ENCODE assay signal across 7 mouse cellular contexts in genomic region chrX:133947427-133947826, GRCm38 (mm10). TPM values are rescaled to one million over a fixed set of nuclear protein-coding genes. Genes with fewer than 3 reads are reported as not detected.
DNase-seq lines count a peak whose midpoint lies in the region; ATAC-seq and TF ChIP-seq lines count a peak whose summit lies in the region.

No protein-coding gene starts in this region.

- no peaks in the 10 kb centered on the region for H3K9me3 ChIP-seq in MEL (replicated peaks; ENCODE audit: insufficient read depth, low read length)
- no peaks in the 10 kb centered on the region for H3K9me3 ChIP-seq in hindbrain, embryonic 16.5 days (ENCODE audit: control insufficient read depth, low read length)

- no peak for TF ChIP-seq POLR2A in MEL (IDR thresholded peaks at IDR 0.05; ENCODE audit: control insufficient read depth in 1 of 2, insufficient read depth in 1 of 2, low read depth in 1 of 2, low read length in 2 of 2, poor library complexity in 1 of 2)
- no peak for TF ChIP-seq POLR2A in bone marrow, adult 2 months (IDR thresholded peaks at IDR 0.05; ENCODE audit: borderline replicate concordance, control insufficient read depth, low read depth, low read length)

- 0 out of 4 replicates have a peak, but pooled peaks of 1 of the 2 experiments have one; percentile 2 for TF ChIP-seq EP300 in MEL (IDR thresholded peaks at IDR 0.05; ENCODE audit: low read depth in 1 of 2, low read length in 2 of 2)

- H3K4me1 ChIP-seq in MEL (ENCODE audit: control insufficient read depth in 1 of 2, insufficient read depth in 2 of 2, low read length in 2 of 2), result no peaks in the 10 kb centered on the region
- no peaks in the 10 kb centered on the region for H3K4me1 ChIP-seq in bone marrow, adult 2 months (ENCODE audit: control insufficient read depth, insufficient read depth, low read length)
- H3K4me1 ChIP-seq in hindbrain, embryonic 16.5 days (ENCODE audit: control insufficient read depth, insufficient read depth, low read depth, low read length), result no peaks in the 10 kb centered on the region

- H3K27me3 ChIP-seq in MEL (ENCODE audit: control insufficient read depth in 1 of 2, insufficient read depth in 2 of 2, low read length in 2 of 2), result peaks cover 9 to 12% of the 10 kb centered on the region in 2 experiments
- no peaks in the 10 kb centered on the region for H3K27me3 ChIP-seq in hindbrain, embryonic 16.5 days (replicated peaks; ENCODE audit: control insufficient read depth, insufficient read depth, low read length)

- peak; percentile 82 for ATAC-seq in hindbrain, embryonic 16.5 days

- no peak overlapping the region for H3K27ac ChIP-seq in MEL (ENCODE audit: control insufficient read depth, low read depth, low read length)
- H3K27ac ChIP-seq in bone marrow, adult 2 months (ENCODE audit: control insufficient read depth, insufficient read depth, low read depth, low read length, poor library complexity), result no peak overlapping the region
- H3K27ac ChIP-seq in hindbrain, embryonic 16.5 days (ENCODE audit: low read depth, low read length), result no peak overlapping the region

- TF ChIP-seq RAD21 in MEL (IDR thresholded peaks at IDR 0.05; ENCODE audit: low read depth, low read length), result peak; percentile 100

- WGBS in bone marrow, adult 2 months, result 39% methylated on average over 3 of the region's 3 CpGs
- 33% methylated on average over 3 of the region's 3 CpGs for WGBS in hindbrain, embryonic 16.5 days

- no peak overlapping the region for H3K4me2 ChIP-seq in hindbrain, embryonic 16.5 days (ENCODE audit: low read length)

- no peaks in the 10 kb centered on the region for H3K36me3 ChIP-seq in MEL (ENCODE audit: control insufficient read depth in 1 of 2, insufficient read depth in 2 of 2, low read length in 2 of 2)
- no peaks in the 10 kb centered on the region for H3K36me3 ChIP-seq in hindbrain, embryonic 16.5 days (ENCODE audit: control insufficient read depth, insufficient read depth, low read length)

- TF ChIP-seq CTCF in MEL (IDR thresholded peaks at IDR 0.05 in 2 of 3, conservative IDR thresholded peaks at IDR 0.05 in 1 of 3; ENCODE audit: control insufficient read depth in 1 of 3, insufficient read depth in 1 of 3, low read depth in 2 of 3, low read length in 3 of 3, poor library complexity in 1 of 3, severe bottlenecking in 1 of 3), result peak in 2 of 3 experiments; percentile 94 to 96
- TF ChIP-seq CTCF in bone marrow, adult 2 months (IDR thresholded peaks at IDR 0.05; ENCODE audit: control insufficient read depth, insufficient read depth, low read length), result peak; percentile 45

- no peaks in the 10 kb centered on the region for H3K79me2 ChIP-seq in MEL (ENCODE audit: control insufficient read depth, insufficient read depth, low read length, poor library complexity)

- H3K4me3 ChIP-seq in MEL (ENCODE audit: control insufficient read depth in 1 of 2, insufficient read depth in 1 of 2, low read depth in 2 of 2, low read length in 2 of 2), result no peak overlapping the region
- no peak overlapping the region for H3K4me3 ChIP-seq in bone marrow, adult 2 months (replicated peaks; ENCODE audit: control insufficient read depth, low read depth, low read length)
- no peak overlapping the region for H3K4me3 ChIP-seq in hindbrain, embryonic 16.5 days (ENCODE audit: low read length)

- H3K9ac ChIP-seq in MEL (ENCODE audit: control insufficient read depth, low read depth, low read length, poor library complexity, severe bottlenecking), result no peak overlapping the region
- no peak overlapping the region for H3K9ac ChIP-seq in hindbrain, embryonic 16.5 days (ENCODE audit: low read depth, low read length)

- peak; percentile 88 for DNase-seq in MEL (ENCODE audit: low read depth, low spot score)
- peak; percentile 18 for DNase-seq in fibroblast of lung, adult 2 months (ENCODE audit: low read depth)
- peak; percentile 46 to 68 for DNase-seq in layer of hippocampus, postnatal 14 days (ENCODE audit: low spot score in 2 of 2)
- DNase-seq in lung, postnatal 10 days, result peak; percentile 67
- peak; percentile 44 to 60 for DNase-seq in right cerebral cortex, postnatal 10 days (ENCODE audit: low spot score in 2 of 2)

TF ChIP-seq in MEL, 35 proteins besides CTCF, POLR2A, EP300 and RAD21 (continues in another document):
- TF ChIP-seq HCFC1 (IDR thresholded peaks at IDR 0.05; ENCODE audit: low read depth, low read length) (no peak), GATA1 (IDR thresholded peaks at IDR 0.05; ENCODE audit: low read depth, low read length) (no peak), TCF12 (IDR thresholded peaks at IDR 0.05; ENCODE audit: low read depth, low read length) (no peak), ZNF384 (IDR thresholded peaks at IDR 0.05; ENCODE audit: low read depth, low read length) (no peak), CHD2 (IDR thresholded peaks at IDR 0.05; ENCODE audit: low read length) (no peak), POLR2AphosphoS2 (IDR thresholded peaks at IDR 0.05; ENCODE audit: low read length) (no peak), TBP (IDR thresholded peaks at IDR 0.05; ENCODE audit: low read depth, low read length) (no peak), RCOR1 (IDR thresholded peaks at IDR 0.05; ENCODE audit: low read depth, low read length) (no peak), ETS1 (IDR thresholded peaks at IDR 0.05; ENCODE audit: low read depth, low read length) (no peak), POLR2AphosphoS5 (IDR thresholded peaks at IDR 0.05; ENCODE audit: borderline replicate concordance, low read depth, low read length) (no peak), MAZ (IDR thresholded peaks at IDR 0.05; ENCODE audit: low read depth, low read length) (no peak), ZC3H11A (IDR thresholded peaks at IDR 0.05; ENCODE audit: low read depth, low read length) (peak; percentile 100), KAT2A (conservative IDR thresholded peaks at IDR 0.05; ENCODE audit: low read depth, low read length) (no peak), ZMIZ1 (IDR thresholded peaks at IDR 0.05; ENCODE audit: low read depth, low read length) (no peak), BHLHE40 (IDR thresholded peaks at IDR 0.05; ENCODE audit: borderline replicate concordance, low read depth, low read length) (peak; percentile 62; the same call in 1 of the 2 replicates), USF1 (IDR thresholded peaks at IDR 0.05; ENCODE audit: low read depth, low read length) (no peak), CHD1 (IDR thresholded peaks at IDR 0.05; ENCODE audit: low read depth, low read length) (no peak), E2F4 (IDR thresholded peaks at IDR 0.05; ENCODE audit: borderline replicate concordance, low read depth, low read length) (no peak), MYB (IDR thresholded peaks at IDR 0.05; ENCODE audit: low read depth, low read length) (no peak), MAFK (IDR thresholded peaks at IDR 0.05; ENCODE audit: borderline replicate concordance, low read depth, low read length) (no peak), TAL1 (IDR thresholded peaks at IDR 0.05; ENCODE audit: low read length) (no peak), SIN3A (IDR thresholded peaks at IDR 0.05; ENCODE audit: low read length) (peak; percentile 50; the same call in 1 of the 2 replicates), NELFE (IDR thresholded peaks at IDR 0.05; ENCODE audit: low read depth, low read length) (no peak), MAX (IDR thresholded peaks at IDR 0.05; ENCODE audit: low read length) (peak; percentile 39; the same call in 1 of the 2 replicates), SMC3 (IDR thresholded peaks at IDR 0.05; ENCODE audit: low read depth, low read length) (peak; percentile 100), MEF2A (IDR thresholded peaks at IDR 0.05; ENCODE audit: extremely low read depth, insufficient replicate concordance, low read depth, low read length, poor library complexity, severe bottlenecking) (no peak), ZKSCAN1 (IDR thresholded peaks at IDR 0.05; ENCODE audit: low read depth, low read length) (no peak), JUND (IDR thresholded peaks at IDR 0.05; ENCODE audit: low read depth, low read length) (peak; percentile 76; the same call in 1 of the 2 replicates), MXI1 (IDR thresholded peaks at IDR 0.05; ENCODE audit: low read depth, low read length) (no peak), NRF1 (IDR thresholded peaks at IDR 0.05; ENCODE audit: insufficient read depth, low read depth, low read length, poor library complexity, severe bottlenecking) (no peak; the same call in 1 of the 2 replicates), ELF1 (IDR thresholded peaks at IDR 0.05; ENCODE audit: low read depth, low read length) (no peak), GABPA (IDR thresholded peaks at IDR 0.05; ENCODE audit: low read depth, low read length) (no peak), MYC (IDR thresholded peaks at IDR 0.05; ENCODE audit: low read depth, low read length) (peak; percentile 22; the same call in 1 of the 2 replicates)

RNA-seq across cellular contexts. Expression of gene Sytl4, which starts 34.2 kb away (rescaled TPM):
- 0.13 and 0.19 TPM in 2 replicates for total RNA-seq in MEL (2012; rRNA removed)
- polyA plus RNA-seq in MEL (2012; ENCODE audit: insufficient read depth in 1 of 2, insufficient read length in 2 of 2, low read depth in 1 of 2, low replicate concordance in 2 of 2, missing spikeins in 1 of 2), result under 1 TPM in 1 of 2 experiments, not detected in 1; 0.06 TPM
- polyA plus RNA-seq in bone marrow, adult 2 months (2011; ENCODE audit: insufficient read depth, insufficient read length, low replicate concordance, missing spikeins), result 2.5 and 6.5 TPM in 2 replicates
- 0.99 and 1.0 TPM in 2 replicates for polyA plus RNA-seq in hindbrain, embryonic 16.5 days (2015; fragmentation: Nextera tagmentation; extraction: Ambion mirVana)
- total RNA-seq in layer of hippocampus, postnatal 14 days (2021), result 1 to 10 TPM in 1 of 2 experiments, under 1 TPM in 1; 0.88 to 1.0 TPM

RNA-seq across cellular contexts. Expression of gene Srpx2, which starts 39.2 kb away (rescaled TPM):
- not detected in 2 replicates for total RNA-seq in MEL (2012; rRNA removed)
- polyA plus RNA-seq in MEL (2012; ENCODE audit: insufficient read depth in 1 of 2, insufficient read length in 2 of 2, low read depth in 1 of 2, low replicate concordance in 2 of 2, missing spikeins in 1 of 2), result not detected
- 1.5 and 2.2 TPM in 2 replicates for polyA plus RNA-seq in bone marrow, adult 2 months (2011; ENCODE audit: insufficient read depth, insufficient read length, low replicate concordance, missing spikeins)
- 1.2 and 1.7 TPM in 2 replicates for polyA plus RNA-seq in hindbrain, embryonic 16.5 days (2015; fragmentation: Nextera tagmentation; extraction: Ambion mirVana)
- 1 to 10 TPM in 1 of 2 experiments, under 1 TPM in 1; 0.69 to 1.9 TPM for total RNA-seq in layer of hippocampus, postnatal 14 days (2021)

RNA-seq across cellular contexts. Expression of gene Tspan6, which starts 49.2 kb away (rescaled TPM):
- 14.1 and 15.7 TPM in 2 replicates for total RNA-seq in MEL (2012; rRNA removed)
- polyA plus RNA-seq in MEL (2012; ENCODE audit: insufficient read depth in 1 of 2, insufficient read length in 2 of 2, low read depth in 1 of 2, low replicate concordance in 2 of 2, missing spikeins in 1 of 2), result 10 to 100 TPM in 1 of 2 experiments, not detected in 1; 22.0 TPM
- polyA plus RNA-seq in bone marrow, adult 2 months (2011; ENCODE audit: insufficient read depth, insufficient read length, low replicate concordance, missing spikeins), result 3.4 and 4.3 TPM in 2 replicates
- polyA plus RNA-seq in hindbrain, embryonic 16.5 days (2015; fragmentation: Nextera tagmentation; extraction: Ambion mirVana), result 273 and 288 TPM in 2 replicates
- total RNA-seq in layer of hippocampus, postnatal 14 days (2021), result 10 to 100 TPM; 28.6 to 30.2 TPM

Comparison
In these comparisons a context has a peak if more than half of its experiments do, and no peak if none do; other contexts are left out.
1. DNase-seq: peak in every context shown above with its lines; median percentile 88 in MEL; 67 in lung, postnatal 10 days; 57 in layer of hippocampus, postnatal 14 days; 52 in right cerebral cortex, postnatal 10 days; 18 in fibroblast of lung, adult 2 months.
2. RNA of gene Tspan6, which starts 49.2 kb away (polyA plus RNA-seq): 273 to 288 TPM in hindbrain, embryonic 16.5 days; 22.0 TPM in MEL and 3.4 to 4.3 TPM in bone marrow, adult 2 months; every median in the first group is over 10 times any median in the second.